10 mouse cellular contexts compared by ENCODE assay signal in genomic region chr14:11811142-11811761, GRCm38 (mm10).
DNase-seq lines count a peak whose midpoint lies in the region; ATAC-seq lines count a peak whose summit lies in the region.
"Had no signal": no experiment of that assay in that cellular context is flagged by ENCODE, and none has a peak within 500 bp of the region (broad histone marks: within the 10 kb centered on the region; RNA-seq: fewer than 3 reads in every experiment).

No protein-coding gene starts in this region.

- no peaks in the 10 kb centered on the region for H3K27me3 ChIP-seq in hindbrain, embryonic 10.5 days (ENCODE audit: insufficient read depth, poor library complexity, severe bottlenecking)
- H3K27me3 ChIP-seq in forebrain, embryonic 14.5 days (replicated peaks; ENCODE audit: control insufficient read depth, insufficient read depth, low read length): no peaks in the 10 kb centered on the region
- H3K27me3 ChIP-seq: neural tube, embryonic 12.5 days had no signal

- H3K36me3 ChIP-seq in hindbrain, embryonic 10.5 days: no peaks in the 10 kb centered on the region
- H3K36me3 ChIP-seq in forebrain, embryonic 14.5 days (ENCODE audit: control insufficient read depth, insufficient read depth, low read length): no peaks in the 10 kb centered on the region
- H3K36me3 ChIP-seq: neural tube, embryonic 12.5 days had no signal

- no peaks in the 10 kb centered on the region for H3K9me3 ChIP-seq in hindbrain, embryonic 10.5 days
- H3K9me3 ChIP-seq in forebrain, embryonic 14.5 days (replicated peaks; ENCODE audit: control insufficient read depth, low read length): no peaks in the 10 kb centered on the region
- H3K9me3 ChIP-seq: neural tube, embryonic 12.5 days had no signal

- no peaks in the 10 kb centered on the region; the same call in 1 of the 2 replicates for H3K4me1 ChIP-seq in hindbrain, embryonic 10.5 days (replicated peaks)
- H3K4me1 ChIP-seq in forebrain, embryonic 14.5 days (ENCODE audit: control insufficient read depth, insufficient read depth, low read length): no peaks in the 10 kb centered on the region

- WGBS in hindbrain, embryonic 10.5 days: 87% methylated on average over 7 of the region's 7 CpGs
- 83% methylated on average over 7 of the region's 7 CpGs for WGBS in forebrain, embryonic 14.5 days

- no peak overlapping the region for H3K27ac ChIP-seq in hindbrain, embryonic 10.5 days
- H3K27ac ChIP-seq in forebrain, embryonic 14.5 days (ENCODE audit: low read depth, low read length): no peak overlapping the region
- H3K27ac ChIP-seq: neural tube, embryonic 12.5 days had no signal

- DNase-seq in frontal cortex, adult 2 months (ENCODE audit: extremely low spot score in 1 of 2, low spot score in 1 of 2): peak; percentile 56 to 75
- no peak for DNase-seq in frontal cortex, postnatal 14 days (ENCODE audit: low spot score in 2 of 2)
- peak; percentile 49 for DNase-seq in 3134 (ENCODE audit: extremely low read depth, insufficient read length, low spot score)
- peak; percentile 56 to 65 for DNase-seq in frontal cortex, postnatal 36 days (ENCODE audit: low spot score in 2 of 2)
- peak; percentile 41 to 75 for DNase-seq in kidney, postnatal 25 days
- no peak for DNase-seq in cerebellum, adult 11-12 months
- DNase-seq in hindbrain, embryonic 10.5 days (ENCODE audit: low spot score): no peak
- DNase-seq in forebrain, embryonic 14.5 days (ENCODE audit: low spot score): no peak

- no peak overlapping the region for H3K4me3 ChIP-seq in hindbrain, embryonic 10.5 days
- no peak overlapping the region for H3K4me3 ChIP-seq in forebrain, embryonic 14.5 days (ENCODE audit: low read depth, low read length)
- H3K4me3 ChIP-seq: neural tube, embryonic 12.5 days had no signal

- H3K9ac ChIP-seq in forebrain, embryonic 14.5 days (ENCODE audit: low read length): no peak overlapping the region
- H3K9ac ChIP-seq: neural tube, embryonic 12.5 days had no signal

- no peak overlapping the region for H3K4me2 ChIP-seq in forebrain, embryonic 14.5 days (ENCODE audit: low read length)
- H3K4me2 ChIP-seq: neural tube, embryonic 12.5 days had no signal

- ATAC-seq in forebrain, embryonic 14.5 days: no peak
- ATAC-seq: CD4-positive, CD25-positive, alpha-beta regulatory T cell, adult 4 months had no signal

Comparison
In these comparisons a context has a peak if more than half of its experiments do, and no peak if none do; other contexts are left out.
1. DNase-seq: peak in frontal cortex, adult 2 months (2 of 2), 3134 (single experiment), frontal cortex, postnatal 36 days (2 of 2) and kidney, postnatal 25 days (2 of 2); none in frontal cortex, postnatal 14 days (0 of 2), cerebellum, adult 11-12 months (single experiment), hindbrain, embryonic 10.5 days (single experiment) and forebrain, embryonic 14.5 days (single experiment).